8 mouse cellular contexts compared by ENCODE assay signal in the genomic region with DNA sequence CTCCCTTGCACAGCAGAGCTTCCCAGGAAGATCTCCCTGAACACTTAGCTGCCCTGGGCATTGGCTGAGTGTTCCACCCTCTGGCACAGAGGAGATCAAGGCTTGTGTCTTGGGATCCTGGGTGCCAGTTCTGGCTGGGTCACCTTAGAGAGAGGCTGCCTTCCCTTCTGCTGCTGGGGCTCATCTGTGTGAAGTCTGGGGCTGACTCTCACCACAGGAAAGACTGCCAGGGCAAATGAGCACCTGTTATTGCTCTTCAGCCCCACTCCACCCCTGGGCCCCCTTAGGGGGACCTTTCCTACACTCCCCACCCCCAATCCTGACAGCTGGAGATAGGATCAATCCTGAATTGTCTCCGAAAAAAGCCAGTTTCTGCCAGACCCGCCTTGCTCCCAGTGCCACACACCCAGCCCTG. TPM values are rescaled to one million over a fixed set of nuclear protein-coding genes. Genes with fewer than 3 reads are reported as not detected.
DNase-seq lines count a peak whose midpoint lies in the region; ATAC-seq and TF ChIP-seq lines count a peak whose summit lies in the region.

No protein-coding gene starts in this region.

- H3K9me3 ChIP-seq in heart, embryonic 13.5 days = no peaks in the 10 kb centered on the region
- no peaks in the 10 kb centered on the region for H3K9me3 ChIP-seq in ES-E14 (ENCODE audit: control insufficient read depth, insufficient read depth, low read depth, low read length)
- H3K9me3 ChIP-seq in hindbrain, embryonic 12.5 days (replicated peaks) = no peaks in the 10 kb centered on the region
- H3K9me3 ChIP-seq in midbrain, embryonic 12.5 days = no peaks in the 10 kb centered on the region

- in situ Hi-C loops in ES-E14 (cut with MboI; ENCODE audit: low sequenced_read_pairs in 2 of 2, unreplicated experiment in 2 of 2) = no loop called here

- DNase-seq in heart, postnatal 14 days = no peak
- DNase-seq in ES-E14 (ENCODE audit: low read depth, low spot score) = no peak
- no peak for DNase-seq in left cerebral cortex, postnatal 25 days (ENCODE audit: low spot score in 2 of 2)
- no peak for DNase-seq in left cerebral cortex, adult 9 months (ENCODE audit: low spot score in 2 of 2)
- no peak for DNase-seq in embryo, embryonic 10 days (ENCODE audit: low spot score)

- H3K4me2 ChIP-seq in heart, embryonic 13.5 days = peak overlapping the region; percentile 87
- H3K4me2 ChIP-seq in hindbrain, embryonic 12.5 days (replicated peaks) = peak overlapping the region; percentile 77
- H3K4me2 ChIP-seq in midbrain, embryonic 12.5 days (replicated peaks) = peak overlapping the region; percentile 82

- peak overlapping the region; percentile 48; the same call in 1 of the 2 replicates for H3K27ac ChIP-seq in heart, embryonic 13.5 days (replicated peaks)
- H3K27ac ChIP-seq in ES-E14 (ENCODE audit: insufficient read depth, low read depth, low read length, poor library complexity, severe bottlenecking) = no peak overlapping the region
- no peak overlapping the region for H3K27ac ChIP-seq in hindbrain, embryonic 12.5 days
- H3K27ac ChIP-seq in midbrain, embryonic 12.5 days (replicated peaks) = no peak overlapping the region

- H3K9ac ChIP-seq in heart, embryonic 13.5 days = peak overlapping the region; percentile 82
- H3K9ac ChIP-seq in ES-E14 (ENCODE audit: insufficient read depth, low read depth, low read length, poor library complexity, severe bottlenecking) = no peak overlapping the region
- peak overlapping the region; percentile 69 for H3K9ac ChIP-seq in hindbrain, embryonic 12.5 days
- H3K9ac ChIP-seq in midbrain, embryonic 12.5 days (replicated peaks) = peak overlapping the region; percentile 68; the same call in 1 of the 2 replicates

- WGBS in heart, embryonic 13.5 days = 35% methylated on average over 2 of the region's 2 CpGs
- WGBS in hindbrain, embryonic 12.5 days = 53% methylated on average over 2 of the region's 2 CpGs
- 55% methylated on average over 2 of the region's 2 CpGs for WGBS in midbrain, embryonic 12.5 days

- intact Hi-C loops in heart, postnatal 14 days (cut with DNase I) = no loop called here
- intact Hi-C loops in left cerebral cortex, postnatal 25 days (cut with DNase I) = no loop called here

- no peak for ATAC-seq in heart, embryonic 13.5 days (ENCODE audit: extremely low read depth, insufficient number of reproducible peaks, low FRiP score, low TSS enrichment)
- ATAC-seq in hindbrain, embryonic 12.5 days (ENCODE audit: low FRiP score) = no peak
- ATAC-seq in midbrain, embryonic 12.5 days (ENCODE audit: low FRiP score, low read depth) = peak; percentile 9; the same call in 1 of the 2 replicates

- no peaks in the 10 kb centered on the region for H3K36me3 ChIP-seq in heart, embryonic 13.5 days
- H3K36me3 ChIP-seq in ES-E14 (ENCODE audit: control insufficient read depth, insufficient read depth, low read length, poor library complexity, severe bottlenecking) = no peaks in the 10 kb centered on the region; the same call in 1 of the 2 replicates
- H3K36me3 ChIP-seq in hindbrain, embryonic 12.5 days = no peaks in the 10 kb centered on the region
- H3K36me3 ChIP-seq in midbrain, embryonic 12.5 days = no peaks in the 10 kb centered on the region

- peak overlapping the region; percentile 86 for H3K4me3 ChIP-seq in heart, embryonic 13.5 days
- peak overlapping the region; percentile 79 to 98; a peak in 3 of 4 replicates for H3K4me3 ChIP-seq in ES-E14 (ENCODE audit: insufficient read depth in 1 of 2, low read depth in 1 of 2, low read length in 2 of 2, poor library complexity in 1 of 2, severe bottlenecking in 1 of 2)
- peak overlapping the region; percentile 77 for H3K4me3 ChIP-seq in hindbrain, embryonic 12.5 days
- H3K4me3 ChIP-seq in midbrain, embryonic 12.5 days = peak overlapping the region; percentile 79; the same call in 1 of the 2 replicates

- peaks cover 43% of the 10 kb centered on the region for H3K4me1 ChIP-seq in heart, embryonic 13.5 days
- peaks cover 4 to 29% of the 10 kb centered on the region in 2 experiments; a peak in 3 of 4 replicates for H3K4me1 ChIP-seq in ES-E14 (ENCODE audit: control insufficient read depth in 2 of 2, insufficient read depth in 2 of 2, low read length in 2 of 2, poor library complexity in 1 of 2)
- peaks cover 24% of the 10 kb centered on the region for H3K4me1 ChIP-seq in hindbrain, embryonic 12.5 days
- peaks cover 5% of the 10 kb centered on the region; the same call in 1 of the 2 replicates for H3K4me1 ChIP-seq in midbrain, embryonic 12.5 days

- no peaks in the 10 kb centered on the region for H3K27me3 ChIP-seq in heart, embryonic 13.5 days (replicated peaks)
- peaks cover 37% of the 10 kb centered on the region for H3K27me3 ChIP-seq in hindbrain, embryonic 12.5 days
- peaks cover 50% of the 10 kb centered on the region for H3K27me3 ChIP-seq in midbrain, embryonic 12.5 days

TF ChIP-seq in ES-E14, 5 proteins besides CTCF, POLR2A, EP300 and RAD21:
- TF ChIP-seq HCFC1 (IDR thresholded peaks at IDR 0.05; ENCODE audit: borderline replicate concordance, insufficient read depth, low read length) (no peak), MAFK (IDR thresholded peaks at IDR 0.05; ENCODE audit: insufficient read depth, low read depth, low read length) (no peak), CHD2 (IDR thresholded peaks at IDR 0.05; ENCODE audit: low read depth, low read length) (no peak), ZNF384 (IDR thresholded peaks at IDR 0.05; ENCODE audit: low read depth, low read length) (no peak), ZC3H11A (IDR thresholded peaks at IDR 0.05; ENCODE audit: borderline replicate concordance, low read depth, low read length) (no peak)

RNA-seq across cellular contexts. Expression of a gene that starts 1.0 kb away (rescaled TPM):
- 3.8 and 4.0 TPM in 2 replicates for polyA plus RNA-seq in heart, embryonic 13.5 days (2015; fragmentation: Nextera tagmentation; extraction: Ambion mirVana)
- 1 to 10 TPM; 2.7 to 3.9 TPM for total RNA-seq in heart, postnatal 14 days (2021)
- total RNA-seq in ES-E14 (2012; rRNA removed) = 5.0 and 10.0 TPM in 2 replicates
- 12.3 and 12.7 TPM in 2 replicates for polyA plus RNA-seq in hindbrain, embryonic 12.5 days (2016; fragmentation: Nextera tagmentation; extraction: Ambion mirVana)
- 7.2 and 8.6 TPM in 2 replicates for polyA plus RNA-seq in midbrain, embryonic 12.5 days (2016; fragmentation: Nextera tagmentation; extraction: Ambion mirVana)
- total RNA-seq in left cerebral cortex, postnatal 25 days (2021) = 10 to 100 TPM; 33.4 to 37.9 TPM

RNA-seq across cellular contexts. Expression of a gene that starts 22.2 kb away (rescaled TPM):
- polyA plus RNA-seq in heart, embryonic 13.5 days (2015; fragmentation: Nextera tagmentation; extraction: Ambion mirVana) = not detected in 2 replicates
- total RNA-seq in heart, postnatal 14 days (2021) = not detected
- 0.09 and 0.11 TPM in 2 replicates for total RNA-seq in ES-E14 (2012; rRNA removed)
- polyA plus RNA-seq in hindbrain, embryonic 12.5 days (2016; fragmentation: Nextera tagmentation; extraction: Ambion mirVana) = 0.09 TPM in 1 of 2 replicates, not detected in the other
- polyA plus RNA-seq in midbrain, embryonic 12.5 days (2016; fragmentation: Nextera tagmentation; extraction: Ambion mirVana) = not detected in 2 replicates
- total RNA-seq in left cerebral cortex, postnatal 25 days (2021) = under 1 TPM in 1 of 2 experiments, not detected in 1; 0.27 TPM

RNA-seq across cellular contexts. Expression of a gene that starts 31.8 kb away (rescaled TPM):
- 0.11 and 0.15 TPM in 2 replicates for polyA plus RNA-seq in heart, embryonic 13.5 days (2015; fragmentation: Nextera tagmentation; extraction: Ambion mirVana)
- under 1 TPM; 0.22 TPM for total RNA-seq in heart, postnatal 14 days (2021)
- total RNA-seq in ES-E14 (2012; rRNA removed) = 1.4 and 2.4 TPM in 2 replicates
- polyA plus RNA-seq in hindbrain, embryonic 12.5 days (2016; fragmentation: Nextera tagmentation; extraction: Ambion mirVana) = 0.28 and 0.73 TPM in 2 replicates
- polyA plus RNA-seq in midbrain, embryonic 12.5 days (2016; fragmentation: Nextera tagmentation; extraction: Ambion mirVana) = 0.13 TPM in 1 of 2 replicates, not detected in the other
- total RNA-seq in left cerebral cortex, postnatal 25 days (2021) = under 1 TPM; 0.64 to 0.87 TPM

RNA-seq across cellular contexts. Expression of a gene that starts 57.8 kb away (rescaled TPM):
- 8.6 and 8.7 TPM in 2 replicates for polyA plus RNA-seq in heart, embryonic 13.5 days (2015; fragmentation: Nextera tagmentation; extraction: Ambion mirVana)
- total RNA-seq in heart, postnatal 14 days (2021) = 1 to 10 TPM; 5.4 to 6.3 TPM
- total RNA-seq in ES-E14 (2012; rRNA removed) = 1.8 and 2.1 TPM in 2 replicates
- polyA plus RNA-seq in hindbrain, embryonic 12.5 days (2016; fragmentation: Nextera tagmentation; extraction: Ambion mirVana) = 21.9 and 22.5 TPM in 2 replicates
- polyA plus RNA-seq in midbrain, embryonic 12.5 days (2016; fragmentation: Nextera tagmentation; extraction: Ambion mirVana) = 20.6 and 21.6 TPM in 2 replicates
- total RNA-seq in left cerebral cortex, postnatal 25 days (2021) = 10 to 100 TPM in 1 of 2 experiments, 1 to 10 TPM in 1; 9.8 to 11.0 TPM
